Mouse (Mus musculus) gastrocnemius, postnatal 36 days (tissue): ENCODE results near the gene 2410004P03Rik. TPM values are rescaled to one million over a fixed set of nuclear protein-coding genes. Genes with fewer than 3 reads are reported as not detected.
A peak's percentile ranks its signal among the peaks of the same experiment; 100 is the strongest.

ENCODE experiments used
- DNase-seq, 2 experiments: peaks; one replicate each; pipeline ENCODE4 v3.0.0; 2022
- intact Hi-C: fragments of 180-260 bp; cut with DNase I; formaldehyde crosslinking; loops from one replicate; pipeline ENCODE4 v1.15.1; 2025
- long read RNA-seq, 2 experiments: library from polyadenylated mRNA; stranded (forward); transcript quantifications; one replicate each; pipeline ENCODE4 v2.0.0; 2021
- total RNA-seq, 2 experiments: library from RNA; stranded (reverse); gene quantifications; 2 replicates each; pipeline ENCODE4 v1.2.3; 2021

2410004P03Rik gene
- not detected for total RNA-seq
- long read RNA-seq, experiment 1: 0 reads
- long read RNA-seq, experiment 2: 0 reads

- peak; percentile 73 to 80 for DNase-seq
- intact Hi-C loops: loop anchor here (1.0 to 5.0 kb wide), 2 partner anchors 205 to 294 kb away; no protein-coding TSS in a partner anchor
Measured at GRCm38 (mm10) chr12:17011100-17011870, at the start of gene 2410004P03Rik. 2410004P03Rik (minus strand) TSS chr12:17011727.

GRCm38 (mm10) chr12:17061183-17061722 lies 49.7 kb upstream of the 2410004P03Rik start:
- no peak for DNase-seq
- intact Hi-C loops: no loop called here

- intact Hi-C loops: no loop called here
- no peak for DNase-seq
Measured at GRCm38 (mm10) chr12:17058490-17058889, 47.0 kb upstream of the 2410004P03Rik start.

GRCm38 (mm10) chr12:17057110-17057509 lies 45.6 kb upstream of the 2410004P03Rik start:
- intact Hi-C loops: no loop called here
- DNase-seq: no peak

- intact Hi-C loops: no loop called here
- DNase-seq: no peak
Measured at GRCm38 (mm10) chr12:17055766-17056165, 44.2 kb upstream of the 2410004P03Rik start.

GRCm38 (mm10) chr12:17054691-17055090 lies 43.2 kb upstream of the 2410004P03Rik start:
- intact Hi-C loops: no loop called here
- no peak for DNase-seq

GRCm38 (mm10) chr12:17052673-17053072 lies 41.1 kb upstream of the 2410004P03Rik start:
- DNase-seq: no peak
- intact Hi-C loops: no loop called here

- no peak for DNase-seq
- intact Hi-C loops: no loop called here
Measured at GRCm38 (mm10) chr12:17051057-17051456, 39.5 kb upstream of the 2410004P03Rik start.

GRCm38 (mm10) chr12:17049796-17050195 lies 38.3 kb upstream of the 2410004P03Rik start:
- DNase-seq: no peak
- intact Hi-C loops: no loop called here

- DNase-seq: no peak
- intact Hi-C loops: no loop called here
Measured at GRCm38 (mm10) chr12:17048979-17049612, 37.6 kb upstream of the 2410004P03Rik start.

- no peak for DNase-seq
- intact Hi-C loops: no loop called here
Measured at GRCm38 (mm10) chr12:17043311-17043710, 31.8 kb upstream of the 2410004P03Rik start.

GRCm38 (mm10) chr12:17040567-17040966 lies 29.0 kb upstream of the 2410004P03Rik start:
- intact Hi-C loops: no loop called here
- DNase-seq: no peak

GRCm38 (mm10) chr12:17039415-17039814 lies 27.9 kb upstream of the 2410004P03Rik start:
- intact Hi-C loops: no loop called here
- no peak for DNase-seq

GRCm38 (mm10) chr12:17038246-17038645 lies 26.7 kb upstream of the 2410004P03Rik start:
- intact Hi-C loops: no loop called here
- no peak for DNase-seq

- intact Hi-C loops: no loop called here
- DNase-seq: no peak
Measured at GRCm38 (mm10) chr12:17037053-17037610, 25.6 kb upstream of the 2410004P03Rik start.

- DNase-seq: no peak
- intact Hi-C loops: no loop called here
Measured at GRCm38 (mm10) chr12:17036532-17036931, 25.0 kb upstream of the 2410004P03Rik start.

GRCm38 (mm10) chr12:17035128-17035527 lies 23.6 kb upstream of the 2410004P03Rik start:
- DNase-seq: no peak
- intact Hi-C loops: loop anchor here (2.0 kb wide), 1 partner anchor 222 kb away; no protein-coding TSS in a partner anchor

- DNase-seq: no peak
- intact Hi-C loops: loop anchor here (2.0 to 5.0 kb wide), 2 partner anchors 208 to 222 kb away; no protein-coding TSS in a partner anchor
Measured at GRCm38 (mm10) chr12:17034671-17035070, 23.1 kb upstream of the 2410004P03Rik start.

- intact Hi-C loops: loop anchor here (5.0 kb wide), 1 partner anchor 209 kb away; no protein-coding TSS in a partner anchor
- no peak for DNase-seq
Measured at GRCm38 (mm10) chr12:17033464-17033841, 21.9 kb upstream of the 2410004P03Rik start.

GRCm38 (mm10) chr12:17032694-17033463 lies 21.4 kb upstream of the 2410004P03Rik start:
- DNase-seq: peak; percentile 31 to 57
- intact Hi-C loops: loop anchor here (5.0 kb wide), 1 partner anchor 209 kb away; no protein-coding TSS in a partner anchor
